Mouse (Mus musculus): Measurements from ENCODE around the gene 1700013G24Rik. TPM values are rescaled to one million over a fixed set of nuclear protein-coding genes. Genes with fewer than 3 reads are reported as not detected.
A peak's percentile ranks its signal among the peaks of the same experiment; 100 is the strongest.

1700013G24Rik gene
- polyA plus RNA-seq, 1 experiment from 2014 or later: not detected

DNA sequence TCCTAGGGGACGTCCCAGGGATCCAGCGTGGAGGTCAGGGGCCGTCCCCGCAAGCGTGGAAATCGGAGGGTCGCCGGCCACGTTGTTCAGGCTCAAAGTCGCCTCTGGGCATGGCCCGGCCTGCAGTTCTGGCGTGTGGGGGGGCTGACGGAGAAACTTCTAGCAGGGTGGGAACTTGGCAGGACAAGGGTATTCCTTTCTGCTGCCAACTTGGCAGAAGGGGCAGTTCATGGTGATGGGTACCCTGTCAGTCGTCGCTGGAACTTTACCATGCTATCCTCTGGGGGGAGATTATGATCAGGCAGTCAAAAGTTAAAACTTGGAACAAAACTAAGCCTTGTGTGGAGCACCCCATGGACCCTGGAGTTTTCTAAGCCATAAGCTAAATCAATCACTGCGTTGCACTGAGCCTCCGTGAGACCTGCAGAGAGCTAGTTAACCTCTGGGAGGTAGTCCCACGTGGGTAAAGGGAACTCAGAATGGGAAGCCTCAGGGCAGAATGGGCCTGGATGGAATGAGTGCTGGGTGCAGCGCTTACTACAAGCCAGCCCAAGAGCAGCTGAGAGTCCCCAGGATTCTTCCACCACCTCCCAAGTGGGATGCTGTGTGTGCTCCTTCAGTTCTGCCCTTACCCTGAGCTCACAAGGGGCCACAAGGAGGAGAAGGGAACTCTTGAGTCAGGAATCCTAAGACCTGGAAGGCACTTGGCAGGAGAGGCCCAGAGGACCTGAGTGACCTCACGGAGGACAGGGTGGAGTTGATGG is 16.2 kb downstream of the 1700013G24Rik start:
- peaks cover 24% of the 10 kb centered on the region for H3K4me1 ChIP-seq (ENCODE audit: insufficient read depth, low read depth, low read length)
- peak overlapping the region; percentile 77 for H3K9ac ChIP-seq (replicated peaks; ENCODE audit: low read depth)
- ATAC-seq (peak; percentile 65), DNase-seq (ENCODE audit: low spot score) (peak; percentile 82)
- H3K4me3 ChIP-seq (ENCODE audit: low read depth, low read length): peak overlapping the region; percentile 72
- peak overlapping the region; percentile 87 for H3K27ac ChIP-seq (ENCODE audit: low read length)
- no peaks in the 10 kb centered on the region for H3K36me3 ChIP-seq (ENCODE audit: insufficient read depth, low read length)
- no peaks in the 10 kb centered on the region for H3K9me3 ChIP-seq (ENCODE audit: low read length)
- H3K4me2 ChIP-seq (replicated peaks; ENCODE audit: low read depth, low read length): peak overlapping the region; percentile 96
- TF ChIP-seq EP300 (IDR thresholded peaks at IDR 0.05) (peak; percentile 70), CTCF (IDR thresholded peaks at IDR 0.05) (peak; percentile 48)
- no peaks in the 10 kb centered on the region for H3K27me3 ChIP-seq (replicated peaks; ENCODE audit: insufficient read depth, low read length)
- 4% methylated on average over 20 of the region's 20 CpGs for WGBS

DNA sequence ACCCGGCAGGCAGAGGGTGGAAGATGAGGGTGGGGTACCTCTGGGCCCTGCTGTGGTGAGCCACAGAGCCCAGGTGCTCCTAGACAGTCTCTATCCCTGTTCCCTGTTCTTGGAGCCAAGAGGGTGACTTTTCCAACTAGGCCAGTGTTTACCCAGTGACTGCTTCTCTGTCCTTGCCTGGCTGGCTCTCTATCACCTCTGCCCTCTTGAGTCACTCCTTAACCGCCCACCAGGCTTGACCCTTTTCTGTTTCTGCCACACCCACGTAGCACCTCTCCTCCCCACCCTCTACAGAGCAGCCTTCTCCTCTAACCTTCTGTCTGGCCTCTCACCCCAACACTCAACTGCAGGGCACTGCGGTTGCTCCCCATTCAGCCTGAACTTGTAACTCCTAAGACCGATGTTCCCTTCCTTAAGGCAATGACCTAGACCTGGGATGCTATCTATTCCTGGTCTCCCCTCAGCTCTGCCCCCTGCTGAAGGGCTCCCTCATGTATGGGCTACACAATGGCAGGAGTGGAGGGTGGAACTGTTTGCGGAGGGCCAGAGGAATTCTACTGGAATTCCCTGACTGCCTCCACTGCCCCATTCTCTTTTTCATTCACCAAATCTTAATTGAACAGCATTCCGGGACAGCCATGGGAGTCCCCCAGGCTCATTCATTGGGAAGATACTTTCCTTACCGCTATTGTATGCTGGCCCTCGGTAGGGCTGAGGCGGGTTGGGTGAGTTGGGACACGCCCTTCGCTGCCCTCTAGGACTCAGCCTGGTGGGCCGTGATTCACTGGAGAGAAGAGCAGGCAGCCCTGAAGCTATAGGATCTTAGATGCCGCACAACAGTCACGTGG is 17.0 kb downstream of the 1700013G24Rik start:
- Histone ChIP-seq H3K4me2 (replicated peaks; ENCODE audit: low read depth, low read length) (peak overlapping the region; percentile 96), H3K27ac (ENCODE audit: low read length) (peak overlapping the region; percentile 87), H3K36me3 (ENCODE audit: insufficient read depth, low read length) (no peaks in the 10 kb centered on the region), H3K9ac (replicated peaks; ENCODE audit: low read depth) (0 out of 2 replicates have a peak overlapping the region, but pooled peaks have one; percentile 77), H3K27me3 (replicated peaks; ENCODE audit: insufficient read depth, low read length) (no peaks in the 10 kb centered on the region), H3K4me1 (ENCODE audit: insufficient read depth, low read depth, low read length) (peaks cover 21% of the 10 kb centered on the region; the same call in 1 of the 2 replicates), H3K4me3 (ENCODE audit: low read depth, low read length) (peak overlapping the region; percentile 72), H3K9me3 (ENCODE audit: low read length) (no peaks in the 10 kb centered on the region)
- TF ChIP-seq CTCF (IDR thresholded peaks at IDR 0.05) (peak; percentile 50), EP300 (IDR thresholded peaks at IDR 0.05) (peak; percentile 10; the same call in 1 of the 2 replicates)
- ATAC-seq (no peak; the same call in 1 of the 2 replicates), DNase-seq (ENCODE audit: low spot score) (peak; percentile 54)
- 37% methylated on average over 15 of the region's 15 CpGs for WGBS

DNA sequence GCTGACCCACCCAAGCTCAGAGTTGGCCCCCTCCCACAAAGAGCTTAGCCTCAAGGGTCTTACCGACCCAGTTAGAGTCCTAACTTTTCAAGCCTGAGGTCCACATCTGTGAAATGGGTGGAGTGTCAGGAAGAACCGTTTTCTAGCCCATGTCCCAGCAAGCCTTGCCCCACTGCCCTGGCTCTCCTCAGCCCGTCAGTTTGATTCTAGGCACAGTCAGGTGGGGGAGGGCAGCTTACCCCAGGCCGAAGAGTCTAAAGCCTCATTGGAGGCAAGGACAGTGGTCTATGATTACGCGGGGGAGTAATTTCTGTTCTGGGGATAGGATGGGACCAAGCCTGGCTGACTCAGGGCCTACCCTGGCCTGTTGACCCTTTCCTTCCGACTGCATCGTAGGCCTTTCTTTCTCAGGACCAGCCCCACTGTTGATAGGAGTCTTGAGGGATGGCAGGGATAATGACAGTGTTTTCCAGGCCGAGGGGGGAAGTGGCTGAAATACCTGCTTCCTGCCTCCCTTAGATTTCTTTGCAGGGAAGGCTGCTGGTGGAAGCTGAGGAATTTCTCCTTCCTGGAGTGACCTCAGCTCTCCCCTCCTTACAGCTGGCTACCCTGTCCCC is 17.7 kb downstream of the 1700013G24Rik start:
- 44% methylated on average over 9 of the region's 9 CpGs for WGBS
- Histone ChIP-seq H3K9me3 (ENCODE audit: low read length) (no peaks in the 10 kb centered on the region), H3K27me3 (replicated peaks; ENCODE audit: insufficient read depth, low read length) (no peaks in the 10 kb centered on the region), H3K4me1 (ENCODE audit: insufficient read depth, low read depth, low read length) (peaks cover 28% of the 10 kb centered on the region), H3K9ac (replicated peaks; ENCODE audit: low read depth) (no peak overlapping the region), H3K27ac (ENCODE audit: low read length) (peak overlapping the region; percentile 87), H3K4me3 (ENCODE audit: low read depth, low read length) (peak overlapping the region; percentile 72), H3K4me2 (replicated peaks; ENCODE audit: low read depth, low read length) (peak overlapping the region; percentile 96), H3K36me3 (ENCODE audit: insufficient read depth, low read length) (no peaks in the 10 kb centered on the region)
- TF ChIP-seq EP300 (IDR thresholded peaks at IDR 0.05) (no peak), CTCF (IDR thresholded peaks at IDR 0.05) (no peak)
- DNase-seq (ENCODE audit: low spot score) (no peak), ATAC-seq (no peak)

DNA sequence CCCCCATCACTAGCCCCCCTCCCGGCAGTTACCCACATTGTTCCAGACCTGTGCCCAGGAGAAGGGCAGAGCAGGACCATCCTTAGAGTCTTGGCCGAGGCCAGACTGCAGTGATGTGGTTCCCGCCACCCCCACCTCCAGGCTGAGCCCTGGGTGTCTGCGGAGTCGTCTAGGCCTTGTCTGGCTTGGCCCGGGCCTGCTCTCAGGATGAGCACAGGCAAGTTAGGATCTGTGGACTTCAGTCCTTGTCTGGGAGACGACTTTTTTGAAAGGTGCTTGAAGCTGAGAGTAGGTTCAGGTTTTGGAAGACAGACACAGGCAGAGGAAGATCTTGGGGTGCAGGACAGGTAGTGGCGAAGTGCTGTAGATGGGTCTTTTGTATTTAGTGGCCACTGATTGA is 18.2 kb downstream of the 1700013G24Rik start:
- no peaks in the 10 kb centered on the region for H3K27me3 ChIP-seq (replicated peaks; ENCODE audit: insufficient read depth, low read length)
- no peaks in the 10 kb centered on the region for H3K9me3 ChIP-seq (ENCODE audit: low read length)
- no peak for DNase-seq (ENCODE audit: low spot score)
- H3K4me3 ChIP-seq (ENCODE audit: low read depth, low read length): no peak overlapping the region
- 46% methylated on average over 8 of the region's 8 CpGs for WGBS
- peak overlapping the region; percentile 96 for H3K4me2 ChIP-seq (replicated peaks; ENCODE audit: low read depth, low read length)
- H3K9ac ChIP-seq (replicated peaks; ENCODE audit: low read depth): no peak overlapping the region
- peaks cover 32% of the 10 kb centered on the region for H3K4me1 ChIP-seq (ENCODE audit: insufficient read depth, low read depth, low read length)
- H3K27ac ChIP-seq (ENCODE audit: low read length): peak overlapping the region; percentile 87
- no peak for TF ChIP-seq CTCF (IDR thresholded peaks at IDR 0.05)
- no peak for TF ChIP-seq EP300 (IDR thresholded peaks at IDR 0.05)
- H3K36me3 ChIP-seq (ENCODE audit: insufficient read depth, low read length): no peaks in the 10 kb centered on the region
- ATAC-seq: no peak

DNA sequence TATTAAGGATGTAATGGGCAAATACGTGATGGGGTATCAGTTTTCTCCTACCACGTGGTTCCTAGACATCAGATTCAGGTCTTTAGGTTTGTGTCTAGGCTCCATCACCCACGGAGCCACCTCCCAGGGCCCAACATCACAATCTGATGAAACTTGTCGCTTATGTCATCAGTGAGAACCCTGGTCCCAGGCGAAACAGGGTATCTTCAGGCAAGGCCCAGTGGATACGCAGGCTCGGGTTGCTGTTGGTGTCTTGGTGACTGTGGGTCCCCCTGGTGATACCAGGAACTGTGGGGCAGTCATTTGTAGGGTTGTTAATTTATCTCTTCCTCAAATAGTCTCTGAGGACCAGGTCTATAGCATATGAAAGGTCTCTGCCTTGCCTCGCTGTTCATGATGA is 20.2 kb downstream of the 1700013G24Rik start:
- DNase-seq (ENCODE audit: low spot score): no peak
- H3K4me3 ChIP-seq (ENCODE audit: low read depth, low read length): no peak overlapping the region
- no peak for TF ChIP-seq EP300 (IDR thresholded peaks at IDR 0.05)
- TF ChIP-seq CTCF (IDR thresholded peaks at IDR 0.05): no peak
- no peaks in the 10 kb centered on the region for H3K9me3 ChIP-seq (ENCODE audit: low read length)
- no peak overlapping the region for H3K9ac ChIP-seq (replicated peaks; ENCODE audit: low read depth)
- peak overlapping the region; percentile 73 for H3K27ac ChIP-seq (ENCODE audit: low read length)
- no peaks in the 10 kb centered on the region for H3K36me3 ChIP-seq (ENCODE audit: insufficient read depth, low read length)
- peaks cover 43% of the 10 kb centered on the region for H3K4me1 ChIP-seq (ENCODE audit: insufficient read depth, low read depth, low read length)
- no peak for ATAC-seq
- WGBS: 76% methylated on average over 8 of the region's 8 CpGs
- 0 out of 2 replicates have a peak overlapping the region, but pooled peaks have one; percentile 14 for H3K4me2 ChIP-seq (replicated peaks; ENCODE audit: low read depth, low read length)
- H3K27me3 ChIP-seq (replicated peaks; ENCODE audit: insufficient read depth, low read length): no peaks in the 10 kb centered on the region

All from lung, postnatal 0 days (tissue).